8 mouse cellular contexts compared by ENCODE assay signal in genomic region chr11:98907437-98908173, GRCm38 (mm10). TPM values are rescaled to one million over a fixed set of nuclear protein-coding genes. Genes with fewer than 3 reads are reported as not detected.
DNase-seq lines count a peak whose midpoint lies in the region; ATAC-seq and TF ChIP-seq lines count a peak whose summit lies in the region.

Gene Cdc6 (plus strand): TSS chr11:98907801.

- H3K27ac ChIP-seq in heart, embryonic 11.5 days (ENCODE audit: low read depth, low read length): peak within 1 kb of the TSS; percentile 82
- H3K27ac ChIP-seq in kidney, embryonic 16.5 days (ENCODE audit: low read length): peak within 1 kb of the TSS; percentile 47; the same call in 1 of the 2 replicates
- H3K27ac ChIP-seq in liver, adult 2 months (replicated peaks; ENCODE audit: insufficient read depth, low read depth, low read length): no peak within 1 kb of the TSS

- DNase-seq in brain, embryonic 14.5 days (ENCODE audit: low read depth): peak; percentile 99
- DNase-seq in liver, adult 2 months (ENCODE audit: extremely low read depth, low read depth, low spot score): peak; percentile 90
- DNase-seq in splenic B cell, adult 2 months (ENCODE audit: low read depth, low spot score): peak; percentile 98

- under 1% methylated on average over 49 of the region's 49 CpGs for WGBS in heart, embryonic 11.5 days (ENCODE audit: insufficient replicate concordance)
- under 1% methylated on average over 48 of the region's 49 CpGs for WGBS in kidney, embryonic 16.5 days
- under 1% methylated on average over 49 of the region's 49 CpGs for WGBS in liver, adult 2 months

- peak within 1 kb of the TSS; percentile 95 for H3K4me2 ChIP-seq in heart, embryonic 11.5 days
- peak within 1 kb of the TSS; percentile 97 for H3K4me2 ChIP-seq in kidney, embryonic 16.5 days (replicated peaks; ENCODE audit: low read depth, low read length)
- peak within 1 kb of the TSS; percentile 97 for H3K4me2 ChIP-seq in myocyte (ENCODE audit: low read depth)

- peaks cover 21% of the 10 kb centered on the region for H3K79me3 ChIP-seq in C2C12 (ENCODE audit: low read depth)

- H3ac ChIP-seq in C2C12 (ENCODE audit: control insufficient read depth, insufficient read length, low read depth): peak within 1 kb of the TSS; percentile 71
- H3ac ChIP-seq in myocyte (ENCODE audit: control insufficient read depth, insufficient read length): no peak within 1 kb of the TSS

- no peaks in the 10 kb centered on the region for H3K9me3 ChIP-seq in erythroblast, embryonic 14.5 days (ENCODE audit: control insufficient read depth, low read length)
- no peaks in the 10 kb centered on the region for H3K9me3 ChIP-seq in heart, embryonic 11.5 days (replicated peaks; ENCODE audit: control insufficient read depth, low read length)
- H3K9me3 ChIP-seq in kidney, embryonic 16.5 days (ENCODE audit: low read length): no peaks in the 10 kb centered on the region

- peak within 1 kb of the TSS; percentile 79 for H3K9ac ChIP-seq in heart, embryonic 11.5 days (ENCODE audit: low read depth, low read length)
- peak within 1 kb of the TSS; percentile 75 for H3K9ac ChIP-seq in kidney, embryonic 16.5 days (replicated peaks; ENCODE audit: low read length)
- 0 out of 2 replicates have a peak within 1 kb of the TSS, but pooled peaks have one; percentile 14 for H3K9ac ChIP-seq in liver, adult 2 months (ENCODE audit: low read depth, low read length)

- ATAC-seq in heart, embryonic 11.5 days (replicated peaks; ENCODE audit: insufficient number of reproducible peaks, low FRiP score, low TSS enrichment): peak; percentile 93
- peak; percentile 97 for ATAC-seq in kidney, embryonic 16.5 days (ENCODE audit: low FRiP score, low TSS enrichment)

- peaks cover 51% of the 10 kb centered on the region for H3K36me3 ChIP-seq in C2C12 (ENCODE audit: control insufficient read depth, insufficient read depth)
- peaks cover 56% of the 10 kb centered on the region for H3K36me3 ChIP-seq in erythroblast, embryonic 14.5 days (ENCODE audit: control insufficient read depth)
- peaks cover 5% of the 10 kb centered on the region; the same call in 1 of the 2 replicates for H3K36me3 ChIP-seq in heart, embryonic 11.5 days (ENCODE audit: control insufficient read depth, insufficient read depth, low read length)
- peaks cover 5% of the 10 kb centered on the region; the same call in 1 of the 2 replicates for H3K36me3 ChIP-seq in kidney, embryonic 16.5 days (ENCODE audit: insufficient read depth, low read length)
- no peaks in the 10 kb centered on the region for H3K36me3 ChIP-seq in liver, adult 2 months (ENCODE audit: control insufficient read depth, insufficient read depth, low read length)
- peaks cover 8% of the 10 kb centered on the region for H3K36me3 ChIP-seq in myocyte (ENCODE audit: control insufficient read depth, insufficient read depth)
- no peaks in the 10 kb centered on the region; the same call in none of the 2 replicates for H3K36me3 ChIP-seq in splenic B cell, adult 2 months (ENCODE audit: control insufficient read depth, insufficient read depth, low read length, poor library complexity, severe bottlenecking)

- no peak for TF ChIP-seq POLR2A in brain, embryonic 14.5 days (IDR thresholded peaks at IDR 0.05; ENCODE audit: borderline replicate concordance, extremely low read depth, insufficient read depth, insufficient read length, poor library complexity, severe bottlenecking)
- no peak for TF ChIP-seq POLR2A in liver, adult 2 months (IDR thresholded peaks at IDR 0.05; ENCODE audit: extremely low read depth, insufficient read depth, low read length)
- no peak for TF ChIP-seq POLR2A in myocyte (IDR thresholded peaks at IDR 0.05; ENCODE audit: insufficient read length, low read depth)

- H3K4me1 ChIP-seq in erythroblast, embryonic 14.5 days (ENCODE audit: control insufficient read depth): peaks cover 87% of the 10 kb centered on the region
- H3K4me1 ChIP-seq in heart, embryonic 11.5 days (ENCODE audit: control insufficient read depth, insufficient read depth, low read length): peaks cover 48% of the 10 kb centered on the region
- peaks cover 33% of the 10 kb centered on the region for H3K4me1 ChIP-seq in kidney, embryonic 16.5 days (ENCODE audit: insufficient read depth, low read length)
- peaks cover 3% of the 10 kb centered on the region; the same call in 1 of the 2 replicates for H3K4me1 ChIP-seq in liver, adult 2 months (ENCODE audit: control insufficient read depth, insufficient read depth, low read length)

- H3K27me3 ChIP-seq in C2C12 (ENCODE audit: control insufficient read depth, insufficient read depth, insufficient read length) (no peaks in the 10 kb centered on the region), myocyte (ENCODE audit: control insufficient read depth, insufficient read depth, insufficient read length) (no peaks in the 10 kb centered on the region)
- H3K27me3 ChIP-seq in erythroblast, embryonic 14.5 days (ENCODE audit: control insufficient read depth): no peaks in the 10 kb centered on the region
- H3K27me3 ChIP-seq in heart, embryonic 11.5 days (ENCODE audit: control insufficient read depth, insufficient read depth, low read length): no peaks in the 10 kb centered on the region
- H3K27me3 ChIP-seq in kidney, embryonic 16.5 days (ENCODE audit: insufficient read depth, low read length): no peaks in the 10 kb centered on the region
- no peaks in the 10 kb centered on the region for H3K27me3 ChIP-seq in liver, adult 2 months (ENCODE audit: control insufficient read depth, insufficient read depth, low read length)
- no peaks in the 10 kb centered on the region; the same call in 1 of the 2 replicates for H3K27me3 ChIP-seq in splenic B cell, adult 2 months (ENCODE audit: control insufficient read depth, insufficient read depth, low read length, poor library complexity, severe bottlenecking)

- H3K4me3 ChIP-seq in C2C12 (ENCODE audit: insufficient read depth, poor library complexity, severe bottlenecking) (peak within 1 kb of the TSS; percentile 50), myocyte (peak within 1 kb of the TSS; percentile 54)
- peak within 1 kb of the TSS; percentile 89 for H3K4me3 ChIP-seq in erythroblast, embryonic 14.5 days (replicated peaks)
- peak within 1 kb of the TSS; percentile 69 for H3K4me3 ChIP-seq in heart, embryonic 11.5 days (ENCODE audit: low read depth, low read length)
- H3K4me3 ChIP-seq in kidney, embryonic 16.5 days (ENCODE audit: low read length): peak within 1 kb of the TSS; percentile 66
- peak within 1 kb of the TSS; percentile 53 for H3K4me3 ChIP-seq in liver, adult 2 months (ENCODE audit: insufficient read depth, low read depth, low read length)

- H3K79me2 ChIP-seq in C2C12 (ENCODE audit: control insufficient read depth, insufficient read depth): peaks cover 46% of the 10 kb centered on the region
- H3K79me2 ChIP-seq in liver, adult 2 months (ENCODE audit: control insufficient read depth, insufficient read depth, low read length): no peaks in the 10 kb centered on the region
- H3K79me2 ChIP-seq in myocyte (ENCODE audit: control insufficient read depth, insufficient read depth): peaks cover 14% of the 10 kb centered on the region

- no peak for TF ChIP-seq CTCF in C2C12 (IDR thresholded peaks at IDR 0.05; ENCODE audit: control insufficient read depth, insufficient read depth, insufficient read length)
- no peak for TF ChIP-seq CTCF in brain, embryonic 14.5 days (IDR thresholded peaks at IDR 0.05; ENCODE audit: borderline replicate concordance, extremely low read depth, insufficient read depth, insufficient read length)
- no peak for TF ChIP-seq CTCF in liver, adult 2 months (IDR thresholded peaks at IDR 0.05; ENCODE audit: low read depth, low read length)

TF ChIP-seq in C2C12, 6 proteins besides CTCF, POLR2A, EP300 and RAD21:
- peak; percentile 52 for TF ChIP-seq MYOD1 (IDR thresholded peaks at IDR 0.05; ENCODE audit: control insufficient read depth, insufficient read length, low read depth)
- peak; percentile 66 for TF ChIP-seq MAX (IDR thresholded peaks at IDR 0.05)
- TF ChIP-seq USF1 (IDR thresholded peaks at IDR 0.05; ENCODE audit: low read depth): no peak

TF ChIP-seq in myocyte, 11 proteins besides CTCF, POLR2A, EP300 and RAD21:
- TF ChIP-seq POLR2AphosphoS2 (IDR thresholded peaks at IDR 0.05; ENCODE audit: insufficient read length, low read depth): no peak
- no peak for TF ChIP-seq TCF3 (IDR thresholded peaks at IDR 0.05; ENCODE audit: insufficient read length, low read depth)
- TF ChIP-seq E2F4 (IDR thresholded peaks at IDR 0.05; ENCODE audit: insufficient read depth): peak; percentile 87
- peak; percentile 57 for TF ChIP-seq SRF (IDR thresholded peaks at IDR 0.05; ENCODE audit: control insufficient read depth, insufficient read length, low read depth)

RNA-seq across cellular contexts. Expression of gene Cdc6, which starts in this region (rescaled TPM):
- polyA plus RNA-seq in C2C12 (2012; fragmentation: generic; extraction: Trizol): 24.1 TPM
- 4.5 and 6.2 TPM in 2 replicates for polyA plus RNA-seq in brain, embryonic 14.5 days (2012; rRNA removed)
- polyA plus RNA-seq in erythroblast, embryonic 14.5 days (2012): 0.76 and 0.82 TPM in 2 replicates
- polyA plus RNA-seq in heart, embryonic 11.5 days (2014; fragmentation: Nextera tagmentation; extraction: Ambion mirVana): 33.6 and 34.0 TPM in 2 replicates
- polyA plus RNA-seq in kidney, embryonic 16.5 days (2015; fragmentation: Nextera tagmentation; extraction: Ambion mirVana): 36.2 and 38.6 TPM in 2 replicates
- total RNA-seq in liver, adult 2 months (2014; rRNA removed): 0.09 and 0.20 TPM in 2 replicates
- polyA plus RNA-seq in liver, adult 2 months (2012; rRNA removed): 0.07 TPM in 1 of 2 replicates, not detected in the other
- polyA plus RNA-seq in myocyte (2012; fragmentation: generic; extraction: Trizol): 2.6 TPM

Comparison
In these comparisons a context has a peak if more than half of its experiments do, and no peak if none do; other contexts are left out.
1. Peak in DNase-seq, H3K4me3 ChIP-seq and H3K9ac ChIP-seq in liver, adult 2 months; RNA of the gene not detected or under 1 TPM.
2. H3K9ac ChIP-seq: peak in every context shown above with its lines; median percentile 79 in heart, embryonic 11.5 days; 75 in kidney, embryonic 16.5 days; 14 in liver, adult 2 months.